Mouse (Mus musculus): ENCODE results near the gene Bik. TPM values are rescaled to one million over a fixed set of nuclear protein-coding genes. Genes with fewer than 3 reads are reported as not detected.
A peak's percentile ranks its signal among the peaks of the same experiment; 100 is the strongest.

The Bik gene
- polyA plus RNA-seq, 2 experiments from 2014 or later: 0.90 to 1.5 TPM

GRCm38 (mm10) chr15:83550137-83550536 lies 23.5 kb downstream of the Bik start:
- no peak for ATAC-seq

DNA sequence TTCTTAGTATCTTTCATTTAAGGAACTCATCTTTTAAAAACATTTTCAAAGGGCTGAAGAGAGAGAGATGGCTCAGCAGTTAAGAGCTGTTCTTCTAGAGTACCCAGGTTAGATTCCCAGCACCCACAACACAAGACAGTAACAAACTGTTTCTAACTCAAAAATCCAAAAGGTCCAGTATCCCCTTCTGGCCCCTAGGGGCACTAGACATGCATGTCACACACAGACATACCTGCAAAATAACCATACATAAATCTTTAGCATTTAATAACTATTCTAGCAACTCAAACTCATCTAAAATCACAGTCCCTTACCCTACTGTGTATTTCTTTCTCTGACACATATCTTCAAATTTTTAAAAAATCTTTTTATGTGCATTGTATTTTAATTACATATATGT lies 27.2 kb downstream of the Bik start:
- no peak for ATAC-seq

DNA sequence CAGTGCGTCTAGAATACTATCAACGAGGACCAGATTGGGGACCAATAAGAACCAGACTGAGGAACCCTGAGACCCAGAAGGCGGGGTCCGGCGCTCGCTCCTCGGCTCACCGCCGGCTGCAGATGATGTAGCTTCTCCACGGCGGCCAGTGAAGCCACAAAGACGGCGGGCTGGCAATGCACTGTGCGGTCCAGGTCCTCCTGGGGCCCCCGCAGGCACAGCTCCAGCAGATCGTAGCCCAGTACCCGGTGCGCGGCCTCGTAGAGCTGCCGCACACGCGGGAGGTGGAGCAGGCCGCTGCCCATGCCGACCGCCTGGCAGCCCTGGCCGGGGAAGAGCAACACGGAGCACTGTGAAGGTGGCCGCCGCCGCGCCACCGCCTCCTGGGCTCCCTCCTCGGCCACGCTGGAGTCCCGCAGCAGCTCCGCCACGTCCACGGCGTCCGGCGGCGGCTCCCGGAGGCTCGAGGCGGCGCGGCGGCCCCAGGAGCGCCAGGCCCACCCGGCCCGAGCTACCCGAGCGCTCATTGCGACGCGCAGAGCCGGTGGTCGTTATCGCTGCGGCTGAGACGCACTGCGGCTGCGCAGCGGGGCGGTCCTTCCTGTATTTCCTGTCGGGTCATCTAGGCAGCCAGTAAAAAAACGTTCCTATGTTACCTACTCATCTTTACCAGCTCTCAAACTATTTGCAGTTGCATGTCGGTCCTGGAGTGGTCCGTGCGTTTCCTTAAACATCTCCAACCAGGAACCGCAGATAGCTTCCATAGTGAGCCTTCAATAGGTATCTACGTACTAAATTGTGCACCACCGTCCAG lies 28.7 kb downstream of the Bik start:
- ATAC-seq: peak; percentile 96

DNA sequence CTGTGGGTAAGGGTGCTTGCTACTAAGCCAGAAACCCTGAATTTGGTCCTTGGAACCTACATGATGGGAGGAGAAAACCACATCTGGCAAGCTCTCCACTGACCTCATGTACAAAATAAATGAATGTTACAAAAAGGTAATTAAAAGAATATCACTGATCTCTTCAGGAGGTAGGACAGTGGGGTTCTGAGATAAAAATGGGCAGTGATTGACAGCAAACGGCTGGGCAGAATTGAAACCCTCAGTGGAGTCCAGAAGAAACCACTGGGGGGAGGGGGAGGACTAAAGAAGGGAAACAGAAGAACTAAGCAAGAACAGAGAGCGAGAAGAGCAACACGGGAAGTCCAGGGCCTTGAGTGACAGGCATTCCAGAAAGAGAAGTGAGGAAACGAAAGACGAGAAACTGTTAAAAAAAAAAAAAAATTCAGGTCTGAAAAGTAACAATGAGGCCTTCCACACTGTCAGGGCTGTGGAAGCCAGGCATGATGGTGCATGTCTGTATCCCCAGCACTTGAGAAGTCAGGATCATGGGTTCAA lies 34.3 kb downstream of the Bik start:
- no peak for ATAC-seq

- ATAC-seq: peak; percentile 90
Measured at GRCm38 (mm10) chr15:83562626-83563270, 36.1 kb downstream of the Bik start.

- peak; percentile 56 for ATAC-seq
Measured at GRCm38 (mm10) chr15:83563327-83563856, 36.7 kb downstream of the Bik start, which contains the start of the genes Tspo and Mcat. TSS of gene Tspo (plus strand) at chr15:83563592. TSS of gene Mcat (minus strand) at chr15:83563787.

GRCm38 (mm10) chr15:83563857-83564651 lies 37.4 kb downstream of the Bik start:
- ATAC-seq: peak; percentile 33

DNA sequence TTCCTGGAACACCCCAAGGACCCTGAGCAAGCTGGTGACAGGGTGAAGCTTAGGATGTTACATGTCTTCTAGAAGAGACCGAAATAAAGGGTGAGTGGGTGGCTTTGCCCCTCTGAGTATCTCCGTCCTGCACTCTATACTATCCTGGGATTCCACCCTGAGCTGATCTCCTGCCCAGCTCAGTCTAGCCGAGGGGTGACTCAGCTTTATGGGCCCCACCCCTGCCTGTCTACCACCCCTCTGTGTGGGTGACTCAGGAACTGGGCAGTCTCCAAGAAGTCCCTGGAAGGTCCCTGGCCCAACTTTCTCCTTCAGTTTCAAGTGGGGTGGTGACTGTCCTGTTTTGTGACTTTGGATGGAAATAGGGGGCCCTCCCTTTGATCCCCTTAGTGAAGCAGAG lies 38.8 kb downstream of the Bik start:
- ATAC-seq: no peak

DNA sequence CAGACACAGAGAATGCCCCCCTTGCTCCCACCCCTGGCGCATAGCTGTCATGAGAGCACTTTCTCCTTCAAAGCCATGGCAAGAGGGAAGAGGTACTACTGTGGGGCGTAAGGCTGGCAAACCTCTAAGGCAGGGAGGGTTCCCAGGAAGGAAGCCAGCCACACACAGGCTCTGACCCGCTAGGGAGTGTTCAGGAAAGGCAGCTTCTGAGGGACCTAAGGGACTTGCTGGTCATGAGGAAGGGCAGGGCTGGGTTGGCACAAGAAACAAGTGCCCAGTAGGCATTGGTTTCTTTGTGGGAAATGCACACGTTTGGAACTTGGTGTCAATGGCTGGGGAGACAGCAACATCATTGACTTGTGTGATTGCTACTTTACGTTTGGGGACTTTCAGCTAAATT lies 39.3 kb downstream of the Bik start:
- no peak for ATAC-seq

- no peak for ATAC-seq
Measured at GRCm38 (mm10) chr15:83567728-83568127, 41.1 kb downstream of the Bik start.

GRCm38 (mm10) chr15:83568544-83568943 lies 41.9 kb downstream of the Bik start:
- ATAC-seq: no peak

GRCm38 (mm10) chr15:83569682-83570081 lies 43.0 kb downstream of the Bik start:
- ATAC-seq: peak; percentile 63

DNA sequence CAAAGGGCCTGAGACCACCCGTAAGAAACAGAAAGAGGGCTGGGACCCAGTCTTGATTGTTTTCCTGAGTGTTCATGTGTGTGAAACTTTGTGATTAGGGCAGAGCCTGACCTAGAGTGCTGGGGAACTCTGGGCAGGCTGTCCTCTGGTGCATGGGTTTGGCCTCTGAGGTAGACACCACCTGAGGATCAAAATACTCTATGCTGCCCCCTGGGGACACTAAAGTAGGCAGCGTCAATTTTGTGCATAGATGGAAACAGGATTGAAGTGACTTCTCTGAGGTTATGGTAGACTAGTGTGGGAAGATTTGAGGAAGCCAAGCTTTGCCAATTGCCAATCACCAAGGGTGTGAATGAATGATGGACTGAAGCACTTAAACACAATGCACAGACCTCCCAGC lies 44.0 kb downstream of the Bik start:
- ATAC-seq: no peak

GRCm38 (mm10) chr15:83571636-83572035 lies 45.0 kb downstream of the Bik start:
- no peak for ATAC-seq

GRCm38 (mm10) chr15:83572132-83572531 lies 45.5 kb downstream of the Bik start:
- ATAC-seq: no peak

GRCm38 (mm10) chr15:83573606-83574005 lies 46.9 kb downstream of the Bik start:
- ATAC-seq: no peak

GRCm38 (mm10) chr15:83574731-83575351 lies 48.2 kb downstream of the Bik start:
- no peak for ATAC-seq

DNA sequence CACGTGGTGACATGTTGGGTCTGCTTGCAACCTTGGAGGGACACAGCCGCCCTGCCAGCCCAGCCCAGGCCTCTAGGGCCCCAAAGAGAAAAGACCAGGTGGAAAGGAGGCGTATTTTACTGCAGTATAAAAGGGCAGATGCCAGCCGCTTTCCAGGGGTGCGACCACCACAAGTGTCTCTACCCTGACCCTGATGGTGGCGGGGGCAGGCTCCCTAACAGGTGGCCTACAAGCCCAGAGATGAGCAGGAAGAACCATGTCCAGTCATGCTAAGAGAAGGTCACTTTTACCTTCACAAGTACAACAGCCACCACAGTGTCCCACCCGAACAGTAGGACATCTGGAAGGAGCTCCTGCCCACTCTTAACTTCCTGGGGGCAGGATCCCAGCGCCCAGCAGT lies 48.9 kb downstream of the Bik start:
- no peak for ATAC-seq

DNA sequence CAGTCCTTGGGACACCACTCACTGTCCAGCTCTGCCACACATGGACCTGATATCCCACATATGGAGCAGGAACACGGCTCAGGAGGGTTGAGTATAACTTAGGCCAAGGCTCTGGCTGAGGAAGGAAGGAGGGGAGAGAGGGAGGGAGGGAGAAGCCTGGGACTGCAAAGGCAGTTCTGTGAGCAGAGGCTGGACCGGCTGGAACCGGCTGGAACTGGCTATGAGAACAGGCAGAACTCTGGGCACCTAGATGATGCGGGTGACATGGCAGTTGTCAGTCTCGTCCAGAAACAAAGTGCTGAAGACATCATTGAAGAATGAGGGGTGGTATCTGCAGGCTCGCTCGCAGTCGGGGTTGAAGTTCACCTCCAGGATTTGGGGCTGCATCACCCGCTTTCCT lies 50.0 kb downstream of the Bik start:
- no peak for ATAC-seq

DNA sequence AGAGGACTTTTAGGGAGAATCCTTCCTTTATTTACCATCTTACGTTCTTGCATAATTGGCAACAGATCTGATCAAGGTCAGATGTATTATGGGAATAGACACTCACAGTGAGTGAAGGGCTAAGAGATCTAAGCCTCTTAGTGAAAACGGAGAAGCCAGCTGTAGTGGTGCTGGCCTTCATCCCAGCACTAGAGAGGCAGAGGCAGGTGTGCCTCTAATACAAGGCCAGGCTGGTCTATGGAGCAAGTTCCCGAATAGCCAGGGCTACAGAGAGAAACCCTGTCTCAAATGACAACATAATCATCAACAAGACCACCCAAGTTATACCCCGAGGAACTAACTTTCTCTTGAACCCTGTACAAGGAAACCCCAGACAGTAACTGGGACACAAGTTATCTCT lies 56.3 kb downstream of the Bik start:
- no peak for ATAC-seq

- ATAC-seq: no peak
Measured at GRCm38 (mm10) chr15:83583419-83584156, 56.9 kb downstream of the Bik start.

Data from CD4-positive, CD25-positive, alpha-beta regulatory T cell, adult 4 months (primary cell).